Mouse (Mus musculus) c-Kit-positive CD71-positive TER-119-negative erythroid progenitor cells, embryonic 14.5 days (primary cell): ENCODE results near the gene Erbb2.

ENCODE experiments used
- DNase-seq: peaks from one replicate; pipeline ENCODE4 v3.0.0-alpha.2; 2013; ENCODE audit warnings: low read depth

Erbb2 gene

DNA sequence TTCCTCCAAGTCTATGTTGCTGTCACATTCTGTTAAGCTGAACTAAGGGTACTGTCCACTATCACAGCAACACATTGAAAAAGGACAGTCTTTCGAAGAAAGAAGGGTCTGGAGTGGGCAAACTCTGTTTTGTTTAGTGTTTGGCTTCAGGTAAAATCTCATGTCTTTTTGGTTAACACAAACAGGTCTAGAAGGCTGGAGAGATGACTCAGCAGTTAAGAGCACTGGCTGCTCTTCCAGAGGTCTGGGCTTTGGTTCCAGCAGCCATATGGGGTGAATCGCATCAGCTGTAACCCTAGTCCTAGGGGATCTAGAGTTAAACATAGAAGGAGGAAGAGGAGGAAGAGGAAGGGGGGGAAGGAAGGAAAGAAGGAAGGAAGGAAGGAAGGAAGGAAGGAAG is 73.5 kb downstream of the Erbb2 start:
- no peak for DNase-seq
